Comparison of ENCODE assay signal across 8 mouse cellular contexts in genomic region chr17:74338937-74339804, GRCm38 (mm10). TPM values are rescaled to one million over a fixed set of nuclear protein-coding genes. Genes with fewer than 3 reads are reported as not detected.
DNase-seq lines count a peak whose midpoint lies in the region; ATAC-seq and TF ChIP-seq lines count a peak whose summit lies in the region.

Gene Spast, plus strand, starts transcription at chr17:74338987.

- no peak for TF ChIP-seq EP300 in lung, postnatal 0 days (IDR thresholded peaks at IDR 0.05)

- under 1% methylated on average over 53 of the region's 90 CpGs for WGBS in forebrain, postnatal 0 days
- under 1% methylated on average over 41 of the region's 90 CpGs for WGBS in lung, postnatal 0 days
- WGBS in thymus, adult 2 months: under 1% methylated on average over 80 of the region's 90 CpGs

- H3K36me3 ChIP-seq in ES-E14 (ENCODE audit: control insufficient read depth, insufficient read depth, low read length, poor library complexity, severe bottlenecking): no peaks in the 10 kb centered on the region
- H3K36me3 ChIP-seq in forebrain, postnatal 0 days (ENCODE audit: insufficient read depth): no peaks in the 10 kb centered on the region
- H3K36me3 ChIP-seq in lung, postnatal 0 days (ENCODE audit: insufficient read depth, low read length): no peaks in the 10 kb centered on the region
- H3K36me3 ChIP-seq in thymus, adult 2 months (ENCODE audit: control insufficient read depth, insufficient read depth, low read length): no peaks in the 10 kb centered on the region

- no peak for TF ChIP-seq POLR2A in thymus, adult 2 months (IDR thresholded peaks at IDR 0.05; ENCODE audit: control insufficient read depth, extremely low read depth, insufficient read depth, low read length, poor library complexity)

- in situ Hi-C loops in ES-E14 (cut with MboI; ENCODE audit: low sequenced_read_pairs in 2 of 2, unreplicated experiment in 2 of 2): no loop called here

- DNase-seq in ES-E14 (ENCODE audit: low read depth, low spot score): no peak
- DNase-seq in cerebellum, adult 11 months: peak; percentile 64
- DNase-seq in forebrain, postnatal 0 days: peak; percentile 62
- DNase-seq in heart, postnatal 36 days: peak; percentile 79 to 87
- peak; percentile 28 to 50 for DNase-seq in layer of hippocampus, adult 8-10 months (ENCODE audit: low spot score in 2 of 2)
- peak; percentile 87 for DNase-seq in lung, postnatal 0 days (ENCODE audit: low spot score)
- DNase-seq in ovary, adult 18-20 months (ENCODE audit: low spot score): peak; percentile 64
- DNase-seq in thymus, adult 2 months: peak; percentile 66

- H3K27ac ChIP-seq in ES-E14 (ENCODE audit: insufficient read depth, low read depth, low read length, poor library complexity, severe bottlenecking): peak within 1 kb of the TSS; percentile 73
- H3K27ac ChIP-seq in forebrain, postnatal 0 days (ENCODE audit: low read depth, low read length): peak within 1 kb of the TSS; percentile 98
- peak within 1 kb of the TSS; percentile 96 for H3K27ac ChIP-seq in lung, postnatal 0 days (ENCODE audit: low read length)
- H3K27ac ChIP-seq in thymus, adult 2 months (ENCODE audit: control insufficient read depth, insufficient read depth, low read length): peak within 1 kb of the TSS; percentile 11; the same call in 1 of the 2 replicates

- no peaks in the 10 kb centered on the region for H3K9me3 ChIP-seq in ES-E14 (ENCODE audit: control insufficient read depth, insufficient read depth, low read depth, low read length)
- H3K9me3 ChIP-seq in forebrain, postnatal 0 days (ENCODE audit: low read length): no peaks in the 10 kb centered on the region
- no peaks in the 10 kb centered on the region for H3K9me3 ChIP-seq in lung, postnatal 0 days (ENCODE audit: low read length)

- no peaks in the 10 kb centered on the region for H3K27me3 ChIP-seq in forebrain, postnatal 0 days (ENCODE audit: insufficient read depth, low read length)
- no peaks in the 10 kb centered on the region for H3K27me3 ChIP-seq in lung, postnatal 0 days (replicated peaks; ENCODE audit: insufficient read depth, low read length)
- H3K27me3 ChIP-seq in thymus, adult 2 months (ENCODE audit: control insufficient read depth, insufficient read depth, low read length): no peaks in the 10 kb centered on the region

- intact Hi-C loops in heart, postnatal 36 days (cut with DNase I): loop anchor here (1.0 to 5.0 kb wide), 4 partner anchors 23 to 148 kb away; partner anchors contain the start of genes Memo1, Slc30a6 and Yipf4

- H3K4me3 ChIP-seq in ES-E14 (ENCODE audit: insufficient read depth in 1 of 2, low read depth in 1 of 2, low read length in 2 of 2, poor library complexity in 1 of 2, severe bottlenecking in 1 of 2): peak within 1 kb of the TSS; percentile 71 to 83
- H3K4me3 ChIP-seq in forebrain, postnatal 0 days (ENCODE audit: low read depth, low read length): peak within 1 kb of the TSS; percentile 98
- peak within 1 kb of the TSS; percentile 92 for H3K4me3 ChIP-seq in lung, postnatal 0 days (ENCODE audit: low read depth, low read length)
- peak within 1 kb of the TSS; percentile 93 for H3K4me3 ChIP-seq in thymus, adult 2 months (ENCODE audit: control insufficient read depth, insufficient read depth, low read length)

- H3K4me1 ChIP-seq in ES-E14 (ENCODE audit: control insufficient read depth in 2 of 2, insufficient read depth in 2 of 2, low read length in 2 of 2, poor library complexity in 1 of 2): peaks cover 0 to 5% of the 10 kb centered on the region in 2 experiments; a peak in 2 of 4 replicates
- peaks cover 21% of the 10 kb centered on the region for H3K4me1 ChIP-seq in forebrain, postnatal 0 days (ENCODE audit: insufficient read depth)
- peaks cover 9% of the 10 kb centered on the region; the same call in 1 of the 2 replicates for H3K4me1 ChIP-seq in lung, postnatal 0 days (ENCODE audit: insufficient read depth, low read depth, low read length)
- H3K4me1 ChIP-seq in thymus, adult 2 months (replicated peaks; ENCODE audit: control insufficient read depth, insufficient read depth, low read length): peaks cover 10% of the 10 kb centered on the region

- peak within 1 kb of the TSS; percentile 69 for H3K4me2 ChIP-seq in forebrain, postnatal 0 days (ENCODE audit: low read depth)
- H3K4me2 ChIP-seq in lung, postnatal 0 days (replicated peaks; ENCODE audit: low read depth, low read length): peak within 1 kb of the TSS; percentile 71

- ATAC-seq in forebrain, postnatal 0 days: peak; percentile 67
- ATAC-seq in lung, postnatal 0 days: peak; percentile 93

- H3K9ac ChIP-seq in ES-E14 (ENCODE audit: insufficient read depth, low read depth, low read length, poor library complexity, severe bottlenecking): peak within 1 kb of the TSS; percentile 85
- peak within 1 kb of the TSS; percentile 96 for H3K9ac ChIP-seq in forebrain, postnatal 0 days
- H3K9ac ChIP-seq in lung, postnatal 0 days (replicated peaks; ENCODE audit: low read depth): peak within 1 kb of the TSS; percentile 88

- TF ChIP-seq CTCF in forebrain, postnatal 0 days (IDR thresholded peaks at IDR 0.05; ENCODE audit: low read depth): no peak
- TF ChIP-seq CTCF in lung, postnatal 0 days (IDR thresholded peaks at IDR 0.05): 0 out of 2 replicates have a peak, but pooled peaks have one; percentile 1
- peak; percentile 9; the same call in 1 of the 2 replicates for TF ChIP-seq CTCF in thymus, adult 2 months (IDR thresholded peaks at IDR 0.05; ENCODE audit: borderline replicate concordance, control insufficient read depth, extremely low read depth, insufficient read depth, low read length, poor library complexity)

TF ChIP-seq in ES-E14, 5 proteins besides CTCF, POLR2A, EP300 and RAD21:
- TF ChIP-seq HCFC1 (IDR thresholded peaks at IDR 0.05; ENCODE audit: borderline replicate concordance, insufficient read depth, low read length) (no peak), CHD2 (IDR thresholded peaks at IDR 0.05; ENCODE audit: low read depth, low read length) (no peak), ZC3H11A (IDR thresholded peaks at IDR 0.05; ENCODE audit: borderline replicate concordance, low read depth, low read length) (no peak), MAFK (IDR thresholded peaks at IDR 0.05; ENCODE audit: insufficient read depth, low read depth, low read length) (no peak), ZNF384 (IDR thresholded peaks at IDR 0.05; ENCODE audit: low read depth, low read length) (no peak)

RNA-seq across cellular contexts. Expression of gene Spast, which starts in this region (rescaled TPM):
- total RNA-seq in ES-E14 (2012; rRNA removed): 39.0 and 48.8 TPM in 2 replicates
- total RNA-seq in forebrain, postnatal 0 days (2014; rRNA removed): 156 and 181 TPM in 2 replicates
- polyA plus RNA-seq in forebrain, postnatal 0 days (2015; fragmentation: Nextera tagmentation; extraction: Ambion mirVana): 19.7 and 23.2 TPM in 2 replicates
- 10 to 100 TPM; 31.6 to 33.3 TPM for total RNA-seq in heart, postnatal 36 days (2021)
- 10 to 100 TPM; 44.2 to 53.1 (median 49.4) TPM for total RNA-seq in layer of hippocampus, adult 8-10 months (2022)
- polyA plus RNA-seq in lung, postnatal 0 days (2015; fragmentation: Nextera tagmentation; extraction: Ambion mirVana): 10.1 and 12.7 TPM in 2 replicates
- 10.7 and 14.7 TPM in 2 replicates for polyA plus RNA-seq in thymus, adult 2 months (2012; rRNA removed)

Comparison
In these comparisons a context has a peak if more than half of its experiments do, and no peak if none do; other contexts are left out.
1. H3K27ac ChIP-seq: peak in every context shown above with its lines; median percentile 98 in forebrain, postnatal 0 days; 96 in lung, postnatal 0 days; 73 in ES-E14; 11 in thymus, adult 2 months.